Comparison of ENCODE assay signal across 21 mouse cellular contexts in genomic region chr12:29971795-29972464, GRCm38 (mm10). TPM values are rescaled to one million over a fixed set of nuclear protein-coding genes. Genes with fewer than 3 reads are reported as not detected.
DNase-seq lines count a peak whose midpoint lies in the region; ATAC-seq and TF ChIP-seq lines count a peak whose summit lies in the region.
"Had no signal": no experiment of that assay in that cellular context is flagged by ENCODE, and none has a peak within 500 bp of the region (broad histone marks: within the 10 kb centered on the region; RNA-seq: fewer than 3 reads in every experiment).

No protein-coding gene starts in this region.

- DNase-seq in adrenal gland, adult 8-10 months, result peak; percentile 31
- no peak for DNase-seq in adrenal gland, adult 18-20 months (ENCODE audit: low spot score in 2 of 2)
- no peak for DNase-seq in heart, embryonic 10.5 days (ENCODE audit: low spot score)
- DNase-seq in limb, embryonic 10.5 days (ENCODE audit: low spot score), result no peak
- DNase-seq in limb, embryonic 14.5 days (ENCODE audit: low spot score), result no peak
- DNase-seq: cerebellum, adult 11 months; cerebellum, postnatal 25 days; kidney, postnatal 25 days; lung, embryonic 14.5 days; thymus, postnatal 36 days had no signal

- H3K27me3 ChIP-seq in heart, embryonic 14.5 days (ENCODE audit: control insufficient read depth, insufficient read depth, low read length), result no peaks in the 10 kb centered on the region
- no peaks in the 10 kb centered on the region for H3K27me3 ChIP-seq in heart, embryonic 10.5 days (ENCODE audit: insufficient read depth, poor library complexity, severe bottlenecking)
- no peaks in the 10 kb centered on the region for H3K27me3 ChIP-seq in limb, embryonic 12.5 days
- H3K27me3 ChIP-seq in limb, embryonic 10.5 days (ENCODE audit: low read depth, poor library complexity, severe bottlenecking), result no peaks in the 10 kb centered on the region
- no peaks in the 10 kb centered on the region for H3K27me3 ChIP-seq in limb, embryonic 14.5 days (ENCODE audit: control insufficient read depth, insufficient read depth, low read length)
- no peaks in the 10 kb centered on the region for H3K27me3 ChIP-seq in neural tube, embryonic 15.5 days (replicated peaks)
- H3K27me3 ChIP-seq: hindbrain, embryonic 12.5 days had no signal

- H3K36me3 ChIP-seq in heart, embryonic 14.5 days (ENCODE audit: control insufficient read depth, insufficient read depth, low read length), result peaks cover 31% of the 10 kb centered on the region
- H3K36me3 ChIP-seq in heart, embryonic 10.5 days, result peaks cover 14% of the 10 kb centered on the region; the same call in 1 of the 2 replicates
- H3K36me3 ChIP-seq in limb, embryonic 12.5 days, result peaks cover 29% of the 10 kb centered on the region
- H3K36me3 ChIP-seq in limb, embryonic 10.5 days, result peaks cover 41% of the 10 kb centered on the region
- H3K36me3 ChIP-seq in limb, embryonic 14.5 days (ENCODE audit: control insufficient read depth, insufficient read depth, low read length), result peaks cover 20% of the 10 kb centered on the region
- peaks cover 18% of the 10 kb centered on the region for H3K36me3 ChIP-seq in neural tube, embryonic 15.5 days

- no peak for TF ChIP-seq POLR2A in limb, embryonic 14.5 days (IDR thresholded peaks at IDR 0.05; ENCODE audit: borderline replicate concordance, extremely low read depth, insufficient read depth, insufficient read length)

- no peak overlapping the region for H3K9ac ChIP-seq in heart, embryonic 14.5 days (ENCODE audit: low read length)
- no peak overlapping the region for H3K9ac ChIP-seq in limb, embryonic 12.5 days (replicated peaks)
- no peak overlapping the region for H3K9ac ChIP-seq in limb, embryonic 14.5 days (ENCODE audit: low read depth, low read length, severe bottlenecking)
- no peak overlapping the region for H3K9ac ChIP-seq in neural tube, embryonic 15.5 days (replicated peaks)
- H3K9ac ChIP-seq: hindbrain, embryonic 12.5 days; lung, embryonic 14.5 days had no signal

- no peak for ATAC-seq in heart, embryonic 14.5 days (ENCODE audit: insufficient number of reproducible peaks, insufficient read depth, low FRiP score, low read depth)
- no peak for ATAC-seq in limb, embryonic 12.5 days (ENCODE audit: insufficient number of reproducible peaks, insufficient read depth, low FRiP score, low TSS enrichment, low read depth)
- no peak for ATAC-seq in limb, embryonic 14.5 days (ENCODE audit: low FRiP score, low read depth)
- ATAC-seq in neural tube, embryonic 15.5 days (ENCODE audit: low FRiP score), result no peak
- ATAC-seq: forebrain, embryonic 16.5 days; inflammation-experienced regulatory T-cells, adult 6 months; midbrain, embryonic 16.5 days had no signal

- H3K27ac ChIP-seq in heart, embryonic 14.5 days (replicated peaks in 1 of 2; ENCODE audit: control insufficient read depth in 1 of 2, insufficient read depth in 1 of 2, low read depth in 2 of 2, low read length in 2 of 2), result peak overlapping the region; percentile 1 to 29; a peak in 1 of 4 replicates
- no peak overlapping the region for H3K27ac ChIP-seq in heart, embryonic 10.5 days
- H3K27ac ChIP-seq in limb, embryonic 12.5 days, result peak overlapping the region; percentile 32; the same call in 1 of the 2 replicates
- H3K27ac ChIP-seq in limb, embryonic 10.5 days, result no peak overlapping the region
- H3K27ac ChIP-seq in limb, embryonic 14.5 days (replicated peaks; ENCODE audit: low read depth, low read length), result 0 out of 2 replicates have a peak overlapping the region, but pooled peaks have one; percentile 41
- H3K27ac ChIP-seq in neural tube, embryonic 15.5 days (replicated peaks), result no peak overlapping the region
- H3K27ac ChIP-seq: hindbrain, embryonic 12.5 days had no signal

- no peak overlapping the region for H3K4me3 ChIP-seq in heart, embryonic 14.5 days (ENCODE audit: control insufficient read depth in 1 of 2, insufficient read depth in 1 of 2, low read depth in 1 of 2, low read length in 2 of 2)
- no peak overlapping the region for H3K4me3 ChIP-seq in heart, embryonic 10.5 days
- no peak overlapping the region for H3K4me3 ChIP-seq in limb, embryonic 12.5 days (replicated peaks)
- no peak overlapping the region for H3K4me3 ChIP-seq in limb, embryonic 10.5 days
- H3K4me3 ChIP-seq in limb, embryonic 14.5 days (replicated peaks; ENCODE audit: low read length), result no peak overlapping the region
- no peak overlapping the region for H3K4me3 ChIP-seq in neural tube, embryonic 15.5 days (replicated peaks)
- H3K4me3 ChIP-seq: hindbrain, embryonic 12.5 days had no signal

- H3K9me3 ChIP-seq in heart, embryonic 14.5 days (ENCODE audit: control insufficient read depth, low read length), result no peaks in the 10 kb centered on the region
- H3K9me3 ChIP-seq in heart, embryonic 10.5 days, result no peaks in the 10 kb centered on the region
- no peaks in the 10 kb centered on the region for H3K9me3 ChIP-seq in limb, embryonic 12.5 days
- H3K9me3 ChIP-seq in limb, embryonic 10.5 days (replicated peaks), result no peaks in the 10 kb centered on the region
- H3K9me3 ChIP-seq in limb, embryonic 14.5 days (ENCODE audit: control insufficient read depth, low read length), result no peaks in the 10 kb centered on the region
- no peaks in the 10 kb centered on the region for H3K9me3 ChIP-seq in neural tube, embryonic 15.5 days (replicated peaks)
- H3K9me3 ChIP-seq: hindbrain, embryonic 12.5 days had no signal

- no peak overlapping the region for H3K4me2 ChIP-seq in heart, embryonic 14.5 days (ENCODE audit: low read length)
- no peak overlapping the region for H3K4me2 ChIP-seq in limb, embryonic 12.5 days
- no peak overlapping the region for H3K4me2 ChIP-seq in limb, embryonic 14.5 days (replicated peaks; ENCODE audit: low read depth, low read length, severe bottlenecking)
- no peak overlapping the region for H3K4me2 ChIP-seq in neural tube, embryonic 15.5 days
- H3K4me2 ChIP-seq: hindbrain, embryonic 12.5 days; liver, embryonic 11.5 days; lung, embryonic 14.5 days had no signal

- WGBS in heart, embryonic 14.5 days, result 73% methylated on average over 7 of the region's 7 CpGs
- 77% methylated on average over 7 of the region's 7 CpGs for WGBS in heart, embryonic 10.5 days
- WGBS in limb, embryonic 12.5 days, result 84% methylated on average over 7 of the region's 7 CpGs
- WGBS in limb, embryonic 10.5 days, result 91% methylated on average over 7 of the region's 7 CpGs
- 83% methylated on average over 7 of the region's 7 CpGs for WGBS in limb, embryonic 14.5 days
- 90% methylated on average over 7 of the region's 7 CpGs for WGBS in neural tube, embryonic 15.5 days

- peaks cover 18 to 27% of the 10 kb centered on the region in 2 experiments for H3K4me1 ChIP-seq in heart, embryonic 14.5 days (ENCODE audit: control insufficient read depth in 2 of 2, insufficient read depth in 2 of 2, low read length in 2 of 2)
- H3K4me1 ChIP-seq in heart, embryonic 10.5 days, result peaks cover 40% of the 10 kb centered on the region
- peaks cover 32% of the 10 kb centered on the region for H3K4me1 ChIP-seq in limb, embryonic 12.5 days (replicated peaks)
- peaks cover 18% of the 10 kb centered on the region for H3K4me1 ChIP-seq in limb, embryonic 10.5 days
- H3K4me1 ChIP-seq in limb, embryonic 14.5 days (ENCODE audit: control insufficient read depth, insufficient read depth, low read length), result peaks cover 27% of the 10 kb centered on the region
- H3K4me1 ChIP-seq in neural tube, embryonic 15.5 days, result no peaks in the 10 kb centered on the region
- H3K4me1 ChIP-seq: hindbrain, embryonic 12.5 days had no signal

RNA-seq across cellular contexts. Expression of gene Pxdn, which starts 34.5 kb away (rescaled TPM):
- 10 to 100 TPM; 41.0 to 51.5 (median 44.3) TPM for total RNA-seq in adrenal gland, adult 8-10 months (2022)
- total RNA-seq in adrenal gland, adult 18-20 months (2021), result 10 to 100 TPM; 32.5 to 47.3 TPM
- polyA plus RNA-seq in heart, embryonic 14.5 days (2014; fragmentation: Nextera tagmentation; extraction: Ambion mirVana), result 92.0 and 95.4 TPM in 2 replicates
- 92.0 and 109 TPM in 2 replicates for polyA plus RNA-seq in heart, embryonic 10.5 days (2016; fragmentation: Nextera tagmentation; extraction: Ambion mirVana)
- polyA plus RNA-seq in limb, embryonic 12.5 days (2016; fragmentation: Nextera tagmentation; extraction: Ambion mirVana), result 147 and 160 TPM in 2 replicates
- 108 and 137 TPM in 2 replicates for polyA plus RNA-seq in limb, embryonic 10.5 days (2016; fragmentation: Nextera tagmentation; extraction: Ambion mirVana)
- 175 and 240 TPM in 2 replicates for polyA plus RNA-seq in limb, embryonic 14.5 days (2012; rRNA removed)
- 145 and 171 TPM in 2 replicates for polyA plus RNA-seq in limb, embryonic 14.5 days (2014; fragmentation: Nextera tagmentation; extraction: Ambion mirVana)
- polyA plus RNA-seq in neural tube, embryonic 15.5 days (2015; fragmentation: Nextera tagmentation; extraction: Ambion mirVana), result 50.1 and 50.2 TPM in 2 replicates
- total RNA-seq: granulocyte monocyte progenitor cell, adult 5-6 weeks; megakaryocyte, adult 5-6 weeks; MEL had no signal
- polyA plus RNA-seq: inflammation-experienced regulatory T-cells, adult 6 months had no signal

Comparison
In these comparisons a context has a peak if more than half of its experiments do, and no peak if none do; other contexts are left out.
1. H3K27ac ChIP-seq: peak in heart, embryonic 14.5 days (2 of 2), limb, embryonic 12.5 days (single experiment) and limb, embryonic 14.5 days (single experiment); none in heart, embryonic 10.5 days (single experiment), limb, embryonic 10.5 days (single experiment) and neural tube, embryonic 15.5 days (single experiment).